Mouse (Mus musculus): ENCODE results near the gene Klf15.

The Klf15 gene

GRCm38 (mm10) chr6:90491956-90492744, 29.8 kb downstream of the Klf15 start:
- DNase-seq (ENCODE audit: low spot score in 2 of 2), result no peak

- no peak for DNase-seq (ENCODE audit: low spot score in 2 of 2)
Observed at GRCm38 (mm10) chr6:90494155-90494554, 31.8 kb downstream of the Klf15 start.

DNA sequence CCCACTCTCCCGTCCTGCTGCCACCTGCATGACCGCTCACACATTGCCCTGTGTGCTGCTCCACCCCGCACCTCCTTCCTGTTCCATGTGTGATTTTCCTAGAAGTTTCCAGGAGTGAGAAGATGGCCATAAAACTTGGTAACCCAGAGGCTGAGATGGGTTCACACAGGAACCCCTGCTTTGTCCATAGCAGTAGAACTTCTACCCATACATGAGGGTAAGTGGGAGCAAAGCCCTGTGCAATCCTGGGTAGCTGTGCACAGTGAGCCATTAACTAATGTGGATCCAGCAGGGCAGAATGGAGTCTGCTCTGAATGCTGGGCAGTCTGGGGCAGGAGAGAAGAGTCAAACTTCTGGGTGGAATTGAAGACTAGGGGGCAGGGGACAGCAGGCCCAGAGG, 32.2 kb downstream of the Klf15 start:
- no peak for DNase-seq (ENCODE audit: low spot score in 2 of 2)

DNA sequence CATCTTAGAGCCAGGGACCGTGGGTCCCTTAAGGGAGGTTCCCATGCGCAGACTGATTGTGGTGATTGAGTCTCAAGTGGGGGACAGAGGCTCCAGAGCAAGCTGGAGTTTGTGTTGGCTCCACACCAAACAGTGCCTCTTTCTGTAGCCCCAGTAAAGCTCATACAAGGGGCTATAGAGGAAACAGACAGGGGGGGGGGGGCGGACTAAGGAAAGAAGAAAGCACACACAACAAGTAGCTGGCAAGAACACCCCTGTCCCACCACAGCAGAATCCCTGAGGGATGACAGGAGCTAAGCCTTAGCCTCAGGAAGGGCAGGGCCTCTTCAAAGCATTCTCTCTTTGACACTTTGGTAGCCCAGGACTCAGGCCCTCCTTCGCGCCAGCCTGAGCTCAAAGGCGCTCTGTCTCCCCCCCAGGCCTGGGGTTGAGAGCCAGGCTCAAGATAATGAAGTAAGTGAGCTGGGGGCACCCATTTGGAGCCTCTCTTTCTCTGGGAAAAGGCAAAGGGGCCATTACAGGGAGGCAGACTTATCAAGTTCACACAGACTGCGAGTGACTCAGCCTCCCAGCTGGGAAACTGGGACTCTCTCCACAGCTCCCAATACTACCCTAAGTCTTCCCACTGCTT, 33.0 kb downstream of the Klf15 start:
- DNase-seq (ENCODE audit: low spot score in 2 of 2), result no peak

DNA sequence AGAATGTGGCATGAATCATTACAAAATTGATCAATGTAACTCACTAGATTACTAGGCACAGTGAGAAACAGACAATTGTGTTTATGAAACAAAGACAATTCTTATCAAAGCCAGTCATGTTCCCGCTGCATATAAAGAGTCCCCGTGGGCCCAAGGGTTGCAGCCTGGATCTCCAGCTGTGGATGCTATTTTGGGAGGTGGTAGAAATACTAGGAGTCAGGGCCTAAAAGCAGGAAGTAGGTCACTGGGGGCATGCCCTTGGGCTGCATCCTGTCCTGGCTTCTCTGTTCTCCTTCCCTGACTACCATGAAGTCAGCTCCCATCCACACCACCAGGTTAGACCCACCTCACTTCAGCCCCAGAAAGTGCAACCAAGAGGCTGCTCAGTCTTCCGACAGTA, 33.8 kb downstream of the Klf15 start:
- no peak for DNase-seq (ENCODE audit: low spot score in 2 of 2)

- DNase-seq (ENCODE audit: low spot score in 2 of 2), result no peak
Observed at GRCm38 (mm10) chr6:90499509-90499908, 37.1 kb downstream of the Klf15 start.

DNA sequence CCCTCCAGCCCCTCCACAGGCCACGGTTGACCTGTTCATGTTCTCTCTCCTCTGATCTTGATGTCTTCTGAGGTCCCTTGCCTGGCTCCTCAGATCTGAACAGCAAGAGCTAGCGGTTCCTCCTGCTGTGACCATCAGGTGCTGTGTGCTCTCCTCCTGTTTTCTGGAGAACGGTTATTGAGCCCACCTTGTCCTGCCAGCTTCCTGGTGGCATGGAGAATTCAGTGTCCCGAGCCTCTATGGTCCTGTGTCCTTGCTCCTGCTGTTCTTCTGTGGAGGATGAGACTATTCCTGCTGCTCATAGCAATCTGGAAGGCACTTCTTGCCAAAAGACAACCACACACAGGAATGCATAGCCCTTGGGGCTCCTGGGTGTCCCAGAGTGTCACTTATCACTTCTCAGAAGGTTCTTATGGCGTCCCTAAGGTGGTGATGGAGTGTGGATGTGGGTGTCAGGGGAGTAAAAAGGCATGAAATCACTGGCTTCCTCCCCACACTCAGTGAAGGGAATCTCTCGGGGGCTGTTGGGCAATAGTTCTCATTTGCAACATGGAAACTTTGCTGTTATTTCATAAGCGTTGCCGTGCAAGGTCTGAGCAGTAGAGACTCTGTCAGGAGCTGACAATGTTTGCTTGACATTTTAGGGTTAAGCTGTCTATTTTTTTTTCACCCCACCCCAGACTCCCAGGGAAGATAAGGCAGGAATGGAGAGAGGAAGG, 39.0 kb downstream of the Klf15 start:
- DNase-seq (ENCODE audit: low spot score in 2 of 2), result no peak

GRCm38 (mm10) chr6:90505906-90506305, 43.5 kb downstream of the Klf15 start:
- no peak for DNase-seq (ENCODE audit: low spot score in 2 of 2)

- no peak for DNase-seq (ENCODE audit: low spot score in 2 of 2)
Observed at GRCm38 (mm10) chr6:90506673-90507311, 44.4 kb downstream of the Klf15 start.

GRCm38 (mm10) chr6:90507443-90507842, 45.1 kb downstream of the Klf15 start:
- DNase-seq (ENCODE audit: low spot score in 2 of 2), result no peak

GRCm38 (mm10) chr6:90508197-90508624, 45.8 kb downstream of the Klf15 start:
- DNase-seq (ENCODE audit: low spot score in 2 of 2), result no peak

GRCm38 (mm10) chr6:90509085-90509484, 46.7 kb downstream of the Klf15 start:
- no peak for DNase-seq (ENCODE audit: low spot score in 2 of 2)

GRCm38 (mm10) chr6:90512416-90512815, 50.0 kb downstream of the Klf15 start:
- no peak for DNase-seq (ENCODE audit: low spot score in 2 of 2)

GRCm38 (mm10) chr6:90513074-90513856, 50.9 kb downstream of the Klf15 start:
- DNase-seq (ENCODE audit: low spot score in 2 of 2), result no peak

GRCm38 (mm10) chr6:90514369-90514768, 52.0 kb downstream of the Klf15 start:
- DNase-seq (ENCODE audit: low spot score in 2 of 2), result no peak

DNA sequence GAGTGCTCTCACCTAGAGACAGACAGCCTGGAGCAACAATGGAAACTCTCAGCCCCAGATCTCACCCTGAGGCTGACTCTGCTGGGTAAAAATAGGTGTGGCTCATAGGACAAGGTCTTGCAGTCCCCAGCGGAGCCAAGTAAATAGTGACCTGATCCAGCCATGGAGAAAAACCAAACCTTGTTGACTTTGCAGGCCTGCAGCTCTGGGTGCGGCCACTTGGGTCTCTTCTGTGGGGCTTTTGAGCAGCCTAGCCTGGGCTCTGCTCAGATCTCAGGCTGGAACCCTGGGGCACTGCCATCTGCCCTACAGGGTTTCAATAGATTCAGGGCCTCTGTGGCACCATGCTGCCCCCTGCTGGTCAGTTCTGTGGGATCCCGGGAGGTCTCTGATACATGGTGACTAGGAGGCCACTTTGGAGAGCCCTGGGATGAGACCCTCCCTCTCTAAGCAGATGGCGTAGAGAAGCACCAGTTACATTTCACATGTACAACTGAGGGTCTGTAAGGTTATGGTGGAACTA, 52.6 kb downstream of the Klf15 start:
- DNase-seq (ENCODE audit: low spot score in 2 of 2), result peak; percentile 56 to 83

DNA sequence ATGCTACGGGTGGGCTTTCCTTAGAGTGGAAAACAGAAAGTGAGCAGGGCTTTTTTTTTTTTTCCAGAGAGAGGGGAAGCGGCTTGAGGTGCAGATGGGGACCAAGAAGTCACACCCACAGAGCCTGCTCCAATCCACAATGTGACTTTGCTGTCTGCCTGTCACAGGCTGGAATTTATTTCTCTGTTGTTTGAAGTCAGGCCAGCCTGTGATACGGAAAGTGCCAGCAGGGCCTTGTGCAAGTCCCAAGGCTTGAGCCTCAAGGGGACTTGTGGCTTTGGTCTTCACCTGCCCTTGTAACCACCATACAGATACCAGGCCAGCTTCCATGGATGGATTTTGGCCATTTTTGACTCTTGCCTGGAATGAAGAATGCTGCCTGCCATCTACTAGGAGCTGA, 56.5 kb downstream of the Klf15 start:
- DNase-seq (ENCODE audit: low spot score in 2 of 2), result no peak

- no peak for DNase-seq (ENCODE audit: low spot score in 2 of 2)
Observed at GRCm38 (mm10) chr6:90519375-90519774, 57.0 kb downstream of the Klf15 start.
